ENCODE assay signal across 8 mouse cellular contexts in the genomic region with DNA sequence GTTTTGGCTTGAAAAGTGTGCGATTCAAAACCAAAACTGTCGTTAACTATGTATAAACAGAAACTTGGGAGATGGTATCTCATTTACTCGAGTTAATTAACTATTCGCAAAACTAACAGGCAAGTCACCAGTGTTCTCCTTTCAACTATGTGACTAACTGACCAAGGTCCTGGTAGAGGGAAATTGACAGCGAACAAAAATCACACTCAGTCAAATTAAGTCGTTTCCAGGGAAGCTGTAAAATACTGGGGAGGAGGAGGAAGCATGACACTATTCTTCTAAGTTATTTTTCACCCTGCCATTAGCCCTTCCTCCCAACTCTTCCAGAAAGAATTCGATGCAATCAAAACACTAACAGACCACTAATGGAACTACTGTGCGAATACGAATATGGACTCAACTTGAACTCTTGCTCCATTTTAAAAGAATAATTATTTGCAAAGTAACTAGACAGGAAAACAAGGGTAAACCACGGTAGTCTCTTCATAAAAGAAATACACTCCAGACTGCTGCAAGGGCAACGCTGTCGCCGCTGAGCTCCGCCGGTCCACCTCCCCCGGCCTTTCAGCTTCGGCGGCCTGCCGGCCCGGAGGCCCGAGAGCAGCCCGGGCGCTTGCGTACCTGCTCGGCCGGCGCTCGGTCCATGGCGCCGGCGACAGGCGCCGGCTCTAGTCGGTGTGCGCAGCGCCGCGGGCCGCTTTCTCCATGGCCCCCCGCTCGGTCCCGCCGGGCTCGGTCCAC. TPM values are rescaled to one million over a fixed set of nuclear protein-coding genes. Genes with fewer than 3 reads are reported as not detected.
DNase-seq lines count a peak whose midpoint lies in the region; ATAC-seq lines count a peak whose summit lies in the region.

No protein-coding gene starts in this region.

- DNase-seq in embryonic facial prominence, embryonic 14.5 days (ENCODE audit: low spot score): no peak
- no peak for DNase-seq in limb, embryonic 10.5 days (ENCODE audit: low spot score)
- DNase-seq in frontal cortex, adult 2 months (ENCODE audit: extremely low spot score in 1 of 2, low spot score in 1 of 2): no peak
- DNase-seq in frontal cortex, postnatal 14 days (ENCODE audit: low spot score in 2 of 2): no peak
- DNase-seq in natural killer cell, adult 2 months (ENCODE audit: low spot score in 2 of 2): no peak

- H3K36me3 ChIP-seq in megakaryocyte, embryonic 14.5 days (replicated peaks; ENCODE audit: low read length): peaks cover 15% of the 10 kb centered on the region
- H3K36me3 ChIP-seq in embryonic facial prominence, embryonic 14.5 days (ENCODE audit: control insufficient read depth, insufficient read depth, low read length): no peaks in the 10 kb centered on the region; the same call in 1 of the 2 replicates
- no peaks in the 10 kb centered on the region for H3K36me3 ChIP-seq in limb, embryonic 10.5 days
- no peaks in the 10 kb centered on the region for H3K36me3 ChIP-seq in stomach, embryonic 15.5 days

- H3K4me1 ChIP-seq in megakaryocyte, embryonic 14.5 days: peaks cover 53% of the 10 kb centered on the region
- peaks cover 19% of the 10 kb centered on the region; the same call in 1 of the 2 replicates for H3K4me1 ChIP-seq in embryonic facial prominence, embryonic 14.5 days (ENCODE audit: control insufficient read depth, insufficient read depth, low read length)
- H3K4me1 ChIP-seq in limb, embryonic 10.5 days: peaks cover 37% of the 10 kb centered on the region
- H3K4me1 ChIP-seq in stomach, embryonic 15.5 days: peaks cover 11% of the 10 kb centered on the region; the same call in 1 of the 2 replicates

- H3K27ac ChIP-seq in embryonic facial prominence, embryonic 14.5 days (replicated peaks; ENCODE audit: low read depth, low read length): peak overlapping the region; percentile 84
- peak overlapping the region; percentile 93 for H3K27ac ChIP-seq in limb, embryonic 10.5 days
- peak overlapping the region; percentile 79 for H3K27ac ChIP-seq in stomach, embryonic 15.5 days

- peak overlapping the region; percentile 92 for H3K9ac ChIP-seq in embryonic facial prominence, embryonic 14.5 days (ENCODE audit: low read depth, low read length)
- H3K9ac ChIP-seq in stomach, embryonic 15.5 days: peak overlapping the region; percentile 96

- ATAC-seq in megakaryocyte, adult 5-6 weeks (ENCODE audit: poor library complexity, severe bottlenecking): no peak
- ATAC-seq in embryonic facial prominence, embryonic 14.5 days (ENCODE audit: low read depth): no peak
- no peak for ATAC-seq in stomach, embryonic 15.5 days (ENCODE audit: insufficient read depth, low FRiP score, low read depth)

- peak overlapping the region; percentile 94 for H3K4me3 ChIP-seq in megakaryocyte, embryonic 14.5 days (replicated peaks)
- peak overlapping the region; percentile 85 for H3K4me3 ChIP-seq in embryonic facial prominence, embryonic 14.5 days (ENCODE audit: low read depth, low read length)
- H3K4me3 ChIP-seq in limb, embryonic 10.5 days: peak overlapping the region; percentile 85
- peak overlapping the region; percentile 96 for H3K4me3 ChIP-seq in stomach, embryonic 15.5 days (replicated peaks)

- no peaks in the 10 kb centered on the region for H3K27me3 ChIP-seq in megakaryocyte, embryonic 14.5 days (replicated peaks)
- H3K27me3 ChIP-seq in embryonic facial prominence, embryonic 14.5 days (replicated peaks; ENCODE audit: control insufficient read depth, insufficient read depth, low read length): no peaks in the 10 kb centered on the region
- H3K27me3 ChIP-seq in limb, embryonic 10.5 days (ENCODE audit: low read depth, poor library complexity, severe bottlenecking): no peaks in the 10 kb centered on the region
- no peaks in the 10 kb centered on the region for H3K27me3 ChIP-seq in stomach, embryonic 15.5 days (replicated peaks)

- H3K4me2 ChIP-seq in embryonic facial prominence, embryonic 14.5 days (ENCODE audit: low read depth, low read length): peak overlapping the region; percentile 78
- peak overlapping the region; percentile 55 for H3K4me2 ChIP-seq in stomach, embryonic 15.5 days

- no peaks in the 10 kb centered on the region for H3K9me3 ChIP-seq in megakaryocyte, embryonic 14.5 days
- no peaks in the 10 kb centered on the region for H3K9me3 ChIP-seq in embryonic facial prominence, embryonic 14.5 days (ENCODE audit: control insufficient read depth, low read length)
- H3K9me3 ChIP-seq in limb, embryonic 10.5 days (replicated peaks): no peaks in the 10 kb centered on the region
- H3K9me3 ChIP-seq in stomach, embryonic 15.5 days: no peaks in the 10 kb centered on the region

- 4% methylated on average over 40 of the region's 44 CpGs for WGBS in embryonic facial prominence, embryonic 14.5 days
- 4% methylated on average over 44 of the region's 44 CpGs for WGBS in limb, embryonic 10.5 days
- WGBS in stomach, embryonic 15.5 days: 2% methylated on average over 44 of the region's 44 CpGs

RNA-seq across cellular contexts. Expression of gene Secisbp2l, which starts 0.5 kb away (rescaled TPM):
- 1.6 and 1.9 TPM in 2 replicates for polyA plus RNA-seq in megakaryocyte, embryonic 14.5 days (2012; ENCODE audit: insufficient read depth, low replicate concordance)
- 19.1 and 20.8 TPM in 2 replicates for total RNA-seq in megakaryocyte, adult 5-6 weeks (2015)
- 28.1 and 35.0 TPM in 2 replicates for total RNA-seq in megakaryocyte, adult 5-6 weeks (2017)
- 21.8 and 22.1 TPM in 2 replicates for polyA plus RNA-seq in embryonic facial prominence, embryonic 14.5 days (2014; fragmentation: Nextera tagmentation; extraction: Ambion mirVana)
- polyA plus RNA-seq in limb, embryonic 10.5 days (2016; fragmentation: Nextera tagmentation; extraction: Ambion mirVana): 12.3 and 16.2 TPM in 2 replicates
- polyA plus RNA-seq in stomach, embryonic 15.5 days (2015; fragmentation: Nextera tagmentation; extraction: Ambion mirVana): 14.7 and 17.0 TPM in 2 replicates
- polyA plus RNA-seq in frontal cortex, adult 2 months (2012; rRNA removed): 34.3 and 36.8 TPM in 2 replicates

RNA-seq across cellular contexts. Expression of gene Shc4, which starts 58.2 kb away (rescaled TPM):
- 0.17 TPM in 1 of 2 replicates, not detected in the other for polyA plus RNA-seq in megakaryocyte, embryonic 14.5 days (2012; ENCODE audit: insufficient read depth, low replicate concordance)
- total RNA-seq in megakaryocyte, adult 5-6 weeks (2015): 0.13 and 0.46 TPM in 2 replicates
- 0.07 and 0.16 TPM in 2 replicates for total RNA-seq in megakaryocyte, adult 5-6 weeks (2017)
- polyA plus RNA-seq in embryonic facial prominence, embryonic 14.5 days (2014; fragmentation: Nextera tagmentation; extraction: Ambion mirVana): 1.3 and 2.1 TPM in 2 replicates
- polyA plus RNA-seq in limb, embryonic 10.5 days (2016; fragmentation: Nextera tagmentation; extraction: Ambion mirVana): 1.4 TPM in 2 replicates
- polyA plus RNA-seq in stomach, embryonic 15.5 days (2015; fragmentation: Nextera tagmentation; extraction: Ambion mirVana): 2.5 and 3.1 TPM in 2 replicates
- polyA plus RNA-seq in frontal cortex, adult 2 months (2012; rRNA removed): 4.8 and 5.0 TPM in 2 replicates
